Mouse (Mus musculus) 416B (cell line): ENCODE data around the gene Best2.

Experiments
- DNase-seq: peaks from one replicate; pipeline ENCODE4 v3.0.0; 2011; ENCODE audit warnings: low read depth

The Best2 gene

GRCm38 (mm10) chr8:85014431-85014830 lies at the start of gene Best2:
Best2 (minus strand) TSS chr8:85014531.
- no peak for DNase-seq

DNA sequence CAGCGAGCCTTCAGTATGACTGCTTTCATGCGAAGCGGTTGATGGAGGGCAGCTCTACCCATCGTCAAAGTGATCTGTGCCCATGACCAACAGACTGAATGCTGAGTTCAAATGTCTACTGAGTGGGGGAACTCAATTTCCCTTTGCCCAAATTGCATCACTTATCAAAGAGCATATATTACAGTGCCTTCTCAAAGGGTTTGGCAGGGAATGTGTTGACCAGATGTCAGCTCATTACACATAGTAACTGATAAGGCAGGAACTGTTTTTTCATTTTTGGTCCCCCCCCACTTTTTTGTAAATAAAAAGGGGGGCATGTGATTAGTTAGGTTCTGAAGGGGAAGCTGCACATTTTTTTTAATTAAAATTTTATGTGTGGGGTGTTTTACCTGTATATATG lies 48.3 kb upstream of the Best2 start:
- no peak for DNase-seq

GRCm38 (mm10) chr8:85059879-85060616 lies 45.7 kb upstream of the Best2 start, which contains the start of gene Fbxw9:
Fbxw9 (plus strand) TSS chr8:85060055.
- DNase-seq: peak; percentile 93

DNA sequence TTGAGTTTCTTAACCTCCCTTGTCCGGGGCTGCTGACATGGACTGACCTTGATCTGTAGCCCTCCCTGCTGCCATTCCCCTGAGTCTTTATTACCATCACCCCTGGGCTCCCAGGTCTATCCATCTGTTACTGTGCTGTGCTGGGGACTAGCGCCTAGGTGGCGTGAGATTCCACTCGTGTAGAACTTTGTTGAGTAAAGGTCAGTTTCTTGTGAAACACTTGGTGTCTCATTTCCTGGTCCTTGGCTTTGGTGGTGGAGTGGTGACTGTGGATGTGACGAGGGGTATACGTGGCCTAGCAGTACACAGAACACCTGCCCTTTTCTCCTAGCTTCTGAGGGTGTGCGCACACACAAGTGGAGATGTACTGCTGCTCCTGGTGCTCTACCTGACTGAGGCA lies 43.0 kb upstream of the Best2 start:
- peak; percentile 34 for DNase-seq

- DNase-seq: no peak
Measured at GRCm38 (mm10) chr8:85043619-85044018, 29.3 kb upstream of the Best2 start.

- DNase-seq: peak; percentile 56
Measured at GRCm38 (mm10) chr8:85037681-85038531, 23.6 kb upstream of the Best2 start.

DNA sequence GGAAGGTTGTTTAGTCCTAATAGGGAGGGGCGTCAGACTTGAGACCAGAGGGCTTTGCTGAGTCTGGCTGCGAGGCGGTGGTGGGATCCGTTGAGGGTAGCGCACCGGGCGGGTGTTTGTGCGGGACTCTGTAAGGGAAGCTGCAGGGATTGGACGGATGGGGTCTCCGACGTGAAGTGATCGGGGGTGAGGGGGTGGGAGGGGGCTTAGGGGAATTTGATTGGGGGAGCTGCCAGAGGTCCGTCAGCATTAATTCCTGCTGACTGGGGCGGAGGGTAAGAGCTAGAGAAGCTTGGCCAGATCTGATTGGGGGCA lies 23.0 kb upstream of the Best2 start:
- no peak for DNase-seq

DNA sequence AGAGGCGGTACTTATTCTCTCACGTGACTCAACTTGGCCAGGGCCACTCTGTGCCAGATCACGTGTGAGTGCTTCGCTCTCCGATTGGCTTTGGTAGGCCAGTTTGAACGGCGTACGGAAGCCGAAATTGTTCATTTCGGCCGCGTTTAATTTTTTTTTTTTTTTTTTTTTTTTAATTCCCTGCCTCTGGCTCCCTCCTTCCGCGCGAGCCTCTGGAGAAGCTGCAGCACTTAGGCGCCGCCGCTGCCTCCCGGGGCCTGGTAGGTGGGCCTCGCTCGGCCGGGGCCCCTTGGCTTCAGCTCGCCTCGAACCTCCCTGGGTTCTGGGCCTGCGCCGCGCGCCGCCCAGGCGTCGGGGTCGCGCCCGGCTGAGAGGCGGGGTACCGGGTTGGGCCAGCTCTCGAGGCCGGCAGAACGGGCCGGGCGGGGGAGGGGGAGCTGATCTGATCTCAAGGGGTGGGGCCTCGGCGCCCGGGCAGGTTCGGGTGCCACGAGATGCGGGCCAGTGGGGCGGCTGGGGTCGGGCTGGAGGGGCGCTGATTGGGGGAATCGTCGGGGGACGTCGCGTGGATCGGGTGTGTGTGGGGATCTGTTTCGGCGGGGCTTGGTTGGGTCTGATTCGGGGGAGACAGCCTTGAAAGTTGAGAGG lies 22.5 kb upstream of the Best2 start, which contains the start of gene Tnpo2:
TSS of gene Tnpo2 (plus strand) at position 198 of the 648 bp plus-strand sequence.
- DNase-seq: peak; percentile 99

- no peak for DNase-seq
Measured at GRCm38 (mm10) chr8:85036381-85036717, 22.0 kb upstream of the Best2 start.

DNA sequence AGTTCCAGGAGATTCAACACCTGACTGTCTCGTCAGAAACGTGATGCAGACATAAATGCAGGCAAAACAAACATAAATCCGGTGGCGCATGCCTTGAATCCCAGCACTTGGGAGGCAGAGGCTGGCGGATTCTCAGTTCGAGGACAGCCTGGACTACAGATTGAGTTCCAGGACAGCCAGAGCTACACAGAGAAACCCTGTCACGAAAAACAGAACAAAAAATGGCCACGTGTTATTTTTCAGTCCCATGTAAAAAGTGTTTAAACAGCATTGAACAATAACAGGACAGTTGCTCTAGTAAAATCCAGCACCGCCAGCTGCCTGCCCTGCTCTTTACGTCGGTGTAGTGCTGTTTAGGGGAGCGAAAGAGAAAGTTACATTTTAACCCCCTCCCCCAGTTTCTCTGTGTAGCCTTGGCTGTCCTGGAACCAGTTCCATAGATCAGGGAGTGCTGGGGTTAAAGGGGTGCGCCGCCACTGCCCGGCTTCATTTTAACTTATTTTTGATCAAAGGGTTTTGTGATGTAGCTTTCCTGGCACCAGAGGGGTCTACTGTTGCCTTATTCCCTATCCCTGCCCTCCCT lies 21.5 kb upstream of the Best2 start:
- peak; percentile 68 for DNase-seq

DNA sequence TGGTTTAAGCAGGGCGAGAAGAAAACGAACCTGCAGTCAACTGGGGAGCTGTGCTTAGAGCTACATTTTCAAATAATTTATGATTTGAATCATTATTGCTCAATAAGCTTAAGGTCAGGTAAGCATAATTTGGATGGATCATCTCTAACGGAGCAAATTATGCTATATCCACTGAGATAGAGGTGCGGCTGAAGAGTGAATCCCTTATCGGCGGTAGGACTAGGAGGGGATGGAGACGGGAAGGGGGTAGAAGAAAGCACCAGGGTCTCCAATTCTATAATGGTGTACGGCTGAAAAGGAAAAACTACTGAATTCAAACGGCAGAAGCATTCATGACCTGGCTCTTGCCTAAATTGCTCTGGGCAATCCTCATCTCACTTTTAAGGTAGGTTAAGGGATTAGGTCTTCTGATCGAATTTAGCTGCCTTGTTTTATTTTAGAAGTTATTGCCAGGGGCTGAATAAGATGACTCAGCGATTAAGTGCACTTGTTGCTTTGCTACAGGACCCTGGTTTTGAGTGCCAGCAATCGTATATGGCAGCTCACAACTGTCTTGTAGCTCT lies 20.9 kb upstream of the Best2 start:
- DNase-seq: no peak

DNA sequence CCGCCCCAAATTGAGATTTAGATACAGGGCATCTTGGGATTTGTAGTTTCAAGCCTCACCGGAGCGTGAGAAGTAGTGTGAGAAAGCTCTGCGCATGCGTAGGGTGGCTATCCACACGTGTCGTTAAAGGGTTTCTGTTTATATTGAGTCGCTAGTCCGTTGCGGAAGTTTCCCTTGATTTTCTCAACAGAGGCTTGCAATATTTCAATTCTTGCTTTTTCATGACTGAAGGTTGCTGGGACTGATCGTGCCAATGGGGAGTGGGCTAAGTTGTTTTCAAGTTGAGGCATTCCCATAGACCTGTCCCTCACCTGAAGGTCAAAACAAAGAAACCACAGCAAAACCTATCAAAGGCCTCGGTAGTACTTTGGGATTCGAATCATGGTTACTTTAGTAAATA lies 20.4 kb upstream of the Best2 start:
- no peak for DNase-seq

- DNase-seq: no peak
Measured at GRCm38 (mm10) chr8:85033867-85034266, 19.5 kb upstream of the Best2 start.

DNA sequence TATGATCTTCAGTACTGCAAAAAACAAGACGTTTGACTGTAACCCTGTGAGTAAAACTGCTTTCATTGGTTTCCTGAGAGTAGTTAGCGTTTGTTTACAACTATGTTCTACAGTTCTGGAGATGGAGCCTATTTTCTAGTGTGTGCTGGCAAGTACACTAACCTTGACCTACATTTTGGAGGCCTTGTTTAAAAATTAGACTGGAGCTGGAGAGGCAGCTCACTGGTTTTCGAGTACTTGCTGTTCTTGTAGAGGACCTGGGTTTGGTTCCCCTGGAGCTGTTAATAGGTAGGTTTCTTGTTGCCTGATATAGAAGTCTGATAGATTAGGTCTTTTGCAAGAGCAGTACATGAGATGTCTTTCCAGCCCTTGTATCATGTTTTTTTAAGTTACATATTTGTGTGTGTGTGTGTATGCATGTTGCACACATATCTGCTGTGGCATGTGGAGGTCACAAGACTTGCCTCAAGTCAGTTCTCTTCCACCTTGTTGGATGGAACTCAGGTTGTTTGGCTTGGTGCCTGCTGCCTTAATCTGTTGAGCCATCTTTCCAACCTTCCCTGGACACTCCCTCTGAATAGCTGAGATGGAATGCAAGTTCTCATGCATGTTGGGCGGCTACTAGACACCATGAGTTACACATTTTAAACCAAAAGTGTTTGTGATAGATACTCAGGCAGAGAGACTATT lies 18.4 kb upstream of the Best2 start:
- DNase-seq: no peak

- no peak for DNase-seq
Measured at GRCm38 (mm10) chr8:85029271-85029670, 14.9 kb upstream of the Best2 start.

DNA sequence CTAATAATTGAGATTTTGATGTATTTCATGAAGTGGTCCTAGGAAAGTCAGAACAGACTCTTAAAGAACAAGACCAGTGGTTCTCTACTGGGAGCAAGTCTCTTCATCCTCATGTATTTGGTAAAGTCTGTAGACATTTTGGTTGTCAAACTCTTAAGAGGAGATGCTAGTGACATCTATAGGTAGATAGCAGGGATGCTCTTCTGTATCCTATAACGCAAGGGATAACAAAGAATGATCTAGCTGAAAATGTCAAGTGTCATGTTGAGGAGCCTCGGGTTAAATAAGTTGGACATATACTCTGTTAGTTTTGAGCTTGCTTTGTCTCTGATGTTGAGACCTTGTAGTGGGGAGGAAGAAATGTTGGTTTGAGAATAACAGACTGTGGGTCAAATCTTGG lies 13.6 kb upstream of the Best2 start:
- peak; percentile 44 for DNase-seq

- peak; percentile 34 for DNase-seq
Measured at GRCm38 (mm10) chr8:85027516-85027855, 13.2 kb upstream of the Best2 start.

GRCm38 (mm10) chr8:85026670-85027515 lies 12.6 kb upstream of the Best2 start, which contains the start of gene Trir:
Trir (plus strand) TSS chr8:85026823.
- peak; percentile 97 for DNase-seq

GRCm38 (mm10) chr8:85025098-85025932 lies 11.0 kb upstream of the Best2 start, which contains the start of gene Asna1:
Asna1 (minus strand) TSS chr8:85025281.
- DNase-seq: peak; percentile 98

DNA sequence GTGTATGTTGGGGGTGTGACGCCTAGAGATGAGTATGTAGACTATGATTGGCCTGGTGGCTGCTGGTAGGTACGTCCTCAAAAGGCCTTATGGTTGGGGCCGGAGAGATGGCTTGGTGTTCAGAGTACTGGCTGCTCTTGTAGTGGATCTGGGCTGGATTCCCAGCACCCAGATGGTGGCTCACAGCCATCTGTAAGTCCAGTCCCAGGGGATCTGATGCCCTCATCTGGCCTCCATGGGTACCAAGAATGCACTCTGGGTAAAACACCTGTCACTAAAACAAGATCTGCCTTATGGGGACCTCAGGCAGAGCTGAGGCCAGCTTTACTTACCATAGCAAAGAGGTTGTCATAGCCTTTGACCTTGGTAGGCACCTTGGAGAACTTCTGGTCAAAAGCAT lies 9.5 kb upstream of the Best2 start:
- no peak for DNase-seq
